Mouse (Mus musculus): ENCODE results near the gene H2-DMa. TPM values are rescaled to one million over a fixed set of nuclear protein-coding genes. Genes with fewer than 3 reads are reported as not detected.

The H2-DMa gene
- polyA plus RNA-seq, 1 experiment from 2014 or later, result 10.8 TPM

DNA sequence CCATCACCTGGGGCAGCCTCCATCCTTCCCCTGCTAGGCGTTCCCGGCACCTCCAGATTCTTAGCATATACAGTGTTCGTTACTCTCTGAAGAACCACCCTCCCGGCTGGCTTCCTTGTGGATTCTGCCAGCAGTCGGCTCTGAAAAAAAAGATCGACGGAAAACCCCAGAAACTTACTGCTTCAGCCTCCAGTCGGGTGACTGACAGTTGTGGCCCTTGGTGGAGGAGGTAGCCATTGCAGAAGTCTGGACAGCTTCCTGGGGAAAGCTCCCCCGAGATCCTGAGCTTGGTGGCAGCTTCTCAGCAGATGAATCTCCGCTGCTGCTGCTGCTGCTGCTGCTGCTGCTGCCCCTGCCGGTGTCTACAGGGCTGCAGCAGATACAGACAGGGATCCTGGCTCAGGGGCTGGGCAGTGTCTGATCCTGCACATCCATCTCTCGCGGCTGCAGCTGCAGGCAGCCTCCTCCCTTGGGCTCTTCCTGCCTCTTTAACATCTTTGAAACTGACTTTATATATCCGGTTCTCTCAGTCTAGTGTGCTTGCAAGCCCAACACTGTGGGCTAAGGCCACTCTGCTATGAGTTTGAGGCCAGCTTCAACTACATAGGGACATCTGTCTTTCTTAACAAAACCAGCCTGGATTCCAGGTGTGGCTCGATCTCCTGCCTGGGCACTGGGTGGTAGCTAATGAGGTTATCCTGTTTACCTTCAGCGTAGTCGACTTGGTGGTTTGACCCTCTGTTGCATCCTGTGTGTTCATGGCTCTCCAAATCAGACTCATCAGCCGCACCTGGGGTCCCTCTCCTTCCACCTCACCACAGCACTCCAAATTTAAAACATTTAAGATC lies 9.8 kb downstream of the H2-DMa start:
- no peak overlapping the region for H3K9ac ChIP-seq
- peaks cover 31% of the 10 kb centered on the region for H3K4me1 ChIP-seq
- no peak for ATAC-seq (ENCODE audit: insufficient read depth, low FRiP score, low read depth)
- no peak overlapping the region for H3K4me3 ChIP-seq (replicated peaks)
- H3K4me2 ChIP-seq, result peak overlapping the region; percentile 17; the same call in 1 of the 2 replicates
- WGBS, result 15% methylated on average over 18 of the region's 18 CpGs
- peaks cover 8% of the 10 kb centered on the region; the same call in 1 of the 2 replicates for H3K36me3 ChIP-seq
- no peaks in the 10 kb centered on the region for H3K27me3 ChIP-seq (replicated peaks)
- no peak overlapping the region for H3K27ac ChIP-seq
- H3K9me3 ChIP-seq, result no peaks in the 10 kb centered on the region

DNA sequence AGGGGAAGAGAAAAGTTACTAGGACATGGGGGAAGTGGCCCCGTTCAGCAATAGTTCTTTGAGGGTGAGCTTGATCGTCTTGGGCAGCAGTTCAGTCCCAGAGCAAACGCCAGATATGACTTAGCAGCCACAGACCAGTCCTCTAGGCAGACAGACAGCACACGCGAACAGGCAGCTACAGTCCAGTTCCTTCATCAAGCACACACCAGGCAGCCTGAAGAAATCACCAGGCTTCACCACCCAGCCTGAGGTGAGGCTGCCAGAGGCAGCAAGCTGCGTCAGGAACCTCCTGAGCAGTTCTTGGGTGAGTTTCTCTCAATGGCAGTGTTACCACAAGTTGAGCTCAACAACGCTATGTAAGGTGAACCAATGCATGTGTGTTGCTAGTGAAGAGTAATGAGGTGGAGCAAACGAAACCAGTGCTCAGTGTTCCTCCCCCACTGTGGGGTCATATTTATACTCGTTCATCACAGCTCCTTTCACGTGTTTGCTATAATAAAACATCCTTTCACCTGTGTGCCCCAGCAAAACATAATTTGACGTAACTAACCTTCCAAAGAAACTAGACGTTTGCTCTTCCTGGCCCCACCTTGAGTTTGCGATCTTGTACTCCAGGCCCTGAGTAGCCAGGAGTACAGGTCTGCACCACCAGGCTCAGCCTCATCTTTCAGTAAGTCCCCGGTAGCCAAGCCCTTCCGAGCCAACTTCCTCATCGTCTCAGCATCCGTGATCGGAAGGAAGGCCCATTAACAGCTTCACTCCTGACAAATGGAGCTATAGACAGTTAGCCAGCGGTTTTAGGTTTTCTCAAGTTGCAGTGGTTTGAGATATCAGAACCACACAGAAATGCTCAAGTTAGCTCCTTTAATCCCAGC lies 11.0 kb downstream of the H2-DMa start:
- no peak overlapping the region for H3K4me2 ChIP-seq
- H3K9ac ChIP-seq, result no peak overlapping the region
- no peak overlapping the region for H3K4me3 ChIP-seq (replicated peaks)
- H3K36me3 ChIP-seq, result peaks cover 8% of the 10 kb centered on the region; the same call in 1 of the 2 replicates
- 68% methylated on average over 19 of the region's 19 CpGs for WGBS
- no peaks in the 10 kb centered on the region for H3K9me3 ChIP-seq
- no peaks in the 10 kb centered on the region for H3K27me3 ChIP-seq (replicated peaks)
- no peak overlapping the region for H3K27ac ChIP-seq
- ATAC-seq (ENCODE audit: insufficient read depth, low FRiP score, low read depth), result no peak
- H3K4me1 ChIP-seq, result peaks cover 24% of the 10 kb centered on the region

DNA sequence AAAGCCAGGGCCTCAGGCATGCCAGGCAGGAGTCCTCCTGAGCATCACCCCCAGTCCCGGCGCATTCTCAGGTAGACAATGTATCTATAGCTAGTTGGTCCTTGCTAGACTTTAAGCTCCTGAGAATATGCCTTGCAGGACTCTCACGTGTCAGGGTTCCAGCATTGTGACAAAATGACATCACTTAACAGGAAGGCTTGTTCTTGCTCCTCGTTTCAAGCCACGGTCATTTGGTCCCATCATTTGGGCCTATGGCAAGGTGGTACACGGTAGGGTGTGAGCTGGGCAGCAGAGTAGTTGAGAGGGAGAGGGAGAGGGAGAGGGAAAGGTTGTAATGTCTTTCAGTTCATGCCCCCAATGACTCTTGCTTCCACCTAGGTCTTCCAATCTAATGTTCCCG lies 12.6 kb downstream of the H2-DMa start:
- no peak overlapping the region for H3K9ac ChIP-seq
- no peaks in the 10 kb centered on the region for H3K9me3 ChIP-seq
- H3K4me1 ChIP-seq, result peaks cover 20% of the 10 kb centered on the region
- no peak overlapping the region for H3K27ac ChIP-seq
- no peak overlapping the region for H3K4me3 ChIP-seq (replicated peaks)
- no peak for ATAC-seq (ENCODE audit: insufficient read depth, low FRiP score, low read depth)
- no peaks in the 10 kb centered on the region for H3K27me3 ChIP-seq (replicated peaks)
- 80% methylated on average over 7 of the region's 7 CpGs for WGBS
- no peak overlapping the region for H3K4me2 ChIP-seq
- 0 out of 2 replicates have a peak, but pooled peaks cover under 1% of the 10 kb centered on the region for H3K36me3 ChIP-seq

DNA sequence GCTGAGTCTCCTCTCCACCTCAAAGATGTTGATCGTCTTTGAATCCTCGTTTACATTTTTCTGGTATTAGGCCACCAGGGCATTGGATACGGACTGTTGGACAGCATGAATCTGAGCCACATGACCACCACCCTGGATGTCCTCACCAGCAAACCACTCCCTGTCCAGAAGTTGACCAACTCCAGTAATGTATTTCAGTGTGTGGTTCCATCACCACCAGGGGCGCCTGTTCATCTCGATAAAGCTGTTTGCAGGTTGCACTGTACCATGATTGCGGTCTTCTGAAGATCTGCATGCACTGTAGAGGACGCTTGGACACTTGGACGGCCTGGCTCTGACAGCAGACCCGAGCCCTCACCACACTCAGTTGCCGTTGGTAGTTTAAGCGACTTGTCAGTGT lies 13.9 kb downstream of the H2-DMa start:
- Histone ChIP-seq H3K36me3 (no peaks in the 10 kb centered on the region), H3K9ac (no peak overlapping the region), H3K9me3 (no peaks in the 10 kb centered on the region), H3K4me1 (peaks cover 11% of the 10 kb centered on the region), H3K4me3 (replicated peaks) (no peak overlapping the region), H3K27me3 (replicated peaks) (peaks cover 7% of the 10 kb centered on the region; the same call in 1 of the 2 replicates), H3K4me2 (no peak overlapping the region), H3K27ac (no peak overlapping the region)
- no peak for ATAC-seq (ENCODE audit: insufficient read depth, low FRiP score, low read depth)
- 74% methylated on average over 11 of the region's 11 CpGs for WGBS

DNA sequence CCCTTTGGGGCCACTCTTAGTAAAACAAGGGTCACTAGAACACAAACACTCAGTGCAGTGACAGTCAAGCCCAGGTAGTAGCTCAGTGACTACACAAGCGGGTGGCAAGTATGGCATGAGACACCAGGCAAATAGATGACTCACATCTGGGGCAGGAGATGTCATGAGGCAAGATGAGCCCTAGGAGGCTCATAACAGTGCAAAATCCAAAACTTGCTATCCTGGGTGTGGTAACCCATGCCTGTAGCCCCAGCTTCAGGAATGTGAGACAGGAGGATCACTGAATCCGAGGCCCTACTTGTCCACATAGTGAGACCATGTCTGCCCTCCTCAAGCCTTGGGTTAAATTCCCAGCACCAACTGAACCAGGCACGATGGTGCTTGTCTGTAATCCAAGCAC lies 15.1 kb downstream of the H2-DMa start:
- H3K9ac ChIP-seq, result no peak overlapping the region
- no peaks in the 10 kb centered on the region for H3K36me3 ChIP-seq
- ATAC-seq (ENCODE audit: insufficient read depth, low FRiP score, low read depth), result no peak
- 80% methylated on average over 3 of the region's 3 CpGs for WGBS
- H3K9me3 ChIP-seq, result no peaks in the 10 kb centered on the region
- H3K4me1 ChIP-seq, result no peaks in the 10 kb centered on the region
- H3K27ac ChIP-seq, result no peak overlapping the region
- peaks cover 15% of the 10 kb centered on the region for H3K27me3 ChIP-seq (replicated peaks)
- H3K4me2 ChIP-seq, result no peak overlapping the region
- H3K4me3 ChIP-seq (replicated peaks), result no peak overlapping the region

DNA sequence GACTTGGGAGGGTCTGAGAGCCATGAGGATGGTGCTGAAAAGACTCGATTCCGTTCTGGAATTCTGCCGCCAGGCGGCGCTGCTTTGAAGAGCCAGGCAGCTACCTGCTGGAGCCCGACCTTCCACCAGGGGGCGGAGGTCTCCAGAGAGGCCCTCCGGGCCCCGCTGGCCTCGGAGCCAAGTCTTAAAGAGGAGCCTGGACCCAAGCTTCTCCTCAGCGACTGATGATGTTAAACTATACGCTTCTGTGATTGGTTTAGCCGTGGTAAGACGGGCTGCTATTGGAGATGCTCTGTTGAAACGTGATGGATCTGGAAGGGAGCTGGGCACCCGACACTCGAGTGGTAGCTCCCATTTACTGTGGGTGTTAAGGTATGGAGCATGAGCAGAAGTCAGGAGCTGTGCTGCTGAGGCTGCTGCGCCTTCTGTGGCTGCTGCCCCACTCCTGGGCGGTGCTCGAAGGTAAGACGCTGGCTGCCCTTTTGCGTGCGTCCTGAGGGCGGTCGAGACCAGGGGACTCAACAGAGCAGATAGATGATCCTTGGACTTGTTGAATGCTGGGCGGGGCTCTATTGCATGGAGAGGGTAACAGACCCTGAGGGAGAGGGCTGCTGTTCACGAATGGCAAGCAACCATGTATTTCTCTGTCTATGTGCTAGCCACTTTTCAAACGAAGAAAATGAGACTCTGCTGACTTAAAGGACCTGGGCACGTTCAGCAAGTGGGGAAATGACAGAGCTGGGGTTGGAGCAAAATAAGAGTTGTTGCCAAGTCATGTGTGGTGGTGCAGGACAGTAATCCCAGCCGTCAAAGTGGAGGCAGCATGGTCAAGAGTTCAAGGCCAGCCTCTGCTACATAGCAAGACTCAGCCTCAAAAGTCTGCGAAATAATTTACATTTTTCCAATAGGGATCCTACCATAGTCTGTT lies 16.2 kb downstream of the H2-DMa start:
- WGBS, result 6% methylated on average over 31 of the region's 31 CpGs
- Histone ChIP-seq H3K4me1 (0 out of 2 replicates have a peak, but pooled peaks cover 3% of the 10 kb centered on the region), H3K9me3 (no peaks in the 10 kb centered on the region), H3K27ac (no peak overlapping the region), H3K27me3 (replicated peaks) (peaks cover 22% of the 10 kb centered on the region), H3K4me3 (replicated peaks) (peak overlapping the region; percentile 37), H3K36me3 (no peaks in the 10 kb centered on the region), H3K9ac (no peak overlapping the region), H3K4me2 (peak overlapping the region; percentile 82)
- ATAC-seq (ENCODE audit: insufficient read depth, low FRiP score, low read depth), result peak; percentile 97

DNA sequence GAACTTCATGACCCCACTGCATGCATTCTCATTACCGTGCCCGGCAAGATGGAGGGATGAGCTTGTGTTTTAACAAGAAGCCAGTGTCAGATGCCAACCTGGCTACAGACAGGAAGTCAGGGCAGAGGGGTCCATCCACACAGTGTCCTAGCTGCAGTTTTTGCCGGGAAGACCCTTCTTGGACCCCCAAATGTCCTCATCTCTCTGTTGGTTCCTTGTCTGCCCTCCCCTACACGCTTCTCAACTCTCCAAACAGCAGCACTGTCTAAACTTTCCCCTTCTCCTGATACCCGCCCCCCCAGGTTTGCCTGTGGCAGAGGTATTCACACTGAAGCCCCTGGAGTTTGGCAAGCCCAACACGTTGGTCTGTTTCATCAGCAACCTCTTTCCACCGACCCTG lies 18.3 kb downstream of the H2-DMa start:
- ATAC-seq (ENCODE audit: insufficient read depth, low FRiP score, low read depth), result no peak
- WGBS, result 68% methylated on average over 7 of the region's 7 CpGs
- Histone ChIP-seq H3K27ac (no peak overlapping the region), H3K27me3 (replicated peaks) (peaks cover 30% of the 10 kb centered on the region), H3K4me3 (replicated peaks) (no peak overlapping the region), H3K4me2 (no peak overlapping the region), H3K36me3 (no peaks in the 10 kb centered on the region), H3K4me1 (0 out of 2 replicates have a peak, but pooled peaks cover 3% of the 10 kb centered on the region), H3K9ac (no peak overlapping the region), H3K9me3 (no peaks in the 10 kb centered on the region)

DNA sequence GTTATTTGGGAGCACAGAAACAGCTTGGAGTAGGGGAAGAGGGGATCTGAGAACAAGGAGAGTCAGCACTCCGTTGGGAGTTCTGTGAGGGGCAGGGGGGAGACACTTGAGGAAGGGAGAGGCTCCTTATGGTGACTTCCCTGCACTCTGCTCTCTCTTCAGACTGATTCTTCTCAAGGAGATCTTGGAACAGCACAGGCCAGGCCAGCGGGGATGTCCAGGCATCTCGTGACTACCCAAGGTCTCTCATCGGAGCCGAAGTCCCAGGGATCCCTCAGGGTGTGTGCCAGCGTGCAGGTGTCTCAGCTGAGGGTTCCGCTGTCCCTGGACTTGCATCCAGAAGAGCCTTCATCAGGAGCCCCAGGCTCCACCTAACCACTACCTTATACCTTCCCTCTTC lies 19.3 kb downstream of the H2-DMa start:
- 85% methylated on average over 7 of the region's 7 CpGs for WGBS
- no peak overlapping the region for H3K4me3 ChIP-seq (replicated peaks)
- no peak overlapping the region for H3K27ac ChIP-seq
- no peaks in the 10 kb centered on the region for H3K36me3 ChIP-seq
- H3K27me3 ChIP-seq (replicated peaks), result peaks cover 30% of the 10 kb centered on the region
- H3K4me2 ChIP-seq, result no peak overlapping the region
- H3K9me3 ChIP-seq, result no peaks in the 10 kb centered on the region
- no peak overlapping the region for H3K9ac ChIP-seq
- H3K4me1 ChIP-seq, result 0 out of 2 replicates have a peak, but pooled peaks cover 3% of the 10 kb centered on the region
- no peak for ATAC-seq (ENCODE audit: insufficient read depth, low FRiP score, low read depth)

DNA sequence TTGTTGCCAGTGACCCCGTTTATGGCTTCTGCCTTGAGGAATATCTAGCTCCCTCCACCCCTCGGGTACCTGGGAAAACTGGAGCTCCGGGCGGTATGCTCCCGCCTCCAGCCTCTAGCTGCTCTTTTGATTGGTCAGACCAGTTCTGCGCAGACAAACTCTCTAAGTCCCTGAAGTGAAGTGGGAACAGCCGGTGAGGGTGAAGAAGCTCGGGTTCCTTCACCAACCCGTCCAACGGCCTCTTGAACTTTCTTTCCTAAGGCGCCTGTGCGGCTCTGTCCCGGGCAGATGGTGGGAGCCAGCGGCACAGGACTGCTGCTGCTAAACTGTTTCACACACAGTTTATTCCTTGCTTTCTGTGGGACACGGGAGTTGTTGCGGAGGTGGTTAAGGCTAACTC lies 20.1 kb downstream of the H2-DMa start:
- peak; percentile 42 for ATAC-seq (ENCODE audit: insufficient read depth, low FRiP score, low read depth)

DNA sequence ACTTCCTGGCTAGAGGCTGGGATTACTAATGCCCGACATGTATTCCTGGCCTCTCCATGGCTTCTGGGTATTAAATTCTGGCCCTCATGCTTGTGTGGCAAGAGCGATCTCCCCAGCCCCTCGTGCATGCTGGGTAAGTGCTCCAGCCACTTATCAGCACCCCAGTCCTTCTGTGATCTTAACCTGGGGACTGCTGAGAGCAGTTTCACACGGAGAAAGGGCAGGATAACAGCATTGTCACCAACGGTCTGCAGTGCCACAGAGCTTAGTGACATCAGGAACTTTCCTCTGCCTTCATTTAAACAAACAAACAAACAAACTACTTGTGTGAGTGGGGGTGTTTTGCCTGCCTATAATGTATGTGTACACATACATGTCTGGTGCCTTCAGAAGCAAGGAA lies 20.9 kb downstream of the H2-DMa start:
- H3K4me1 ChIP-seq, result 0 out of 2 replicates have a peak, but pooled peaks cover 3% of the 10 kb centered on the region
- H3K9ac ChIP-seq, result no peak overlapping the region
- no peak overlapping the region for H3K4me2 ChIP-seq

More for the DNA sequence above, 20.1 kb downstream of the H2-DMa start:
- Histone ChIP-seq H3K4me2 (peak overlapping the region; percentile 63), H3K4me1 (0 out of 2 replicates have a peak, but pooled peaks cover 3% of the 10 kb centered on the region), H3K27me3 (replicated peaks) (peaks cover 30% of the 10 kb centered on the region), H3K9me3 (no peaks in the 10 kb centered on the region), H3K36me3 (no peaks in the 10 kb centered on the region), H3K4me3 (replicated peaks) (peak overlapping the region; percentile 31), H3K27ac (no peak overlapping the region), H3K9ac (no peak overlapping the region)
- 3% methylated on average over 16 of the region's 16 CpGs for WGBS

DNA sequence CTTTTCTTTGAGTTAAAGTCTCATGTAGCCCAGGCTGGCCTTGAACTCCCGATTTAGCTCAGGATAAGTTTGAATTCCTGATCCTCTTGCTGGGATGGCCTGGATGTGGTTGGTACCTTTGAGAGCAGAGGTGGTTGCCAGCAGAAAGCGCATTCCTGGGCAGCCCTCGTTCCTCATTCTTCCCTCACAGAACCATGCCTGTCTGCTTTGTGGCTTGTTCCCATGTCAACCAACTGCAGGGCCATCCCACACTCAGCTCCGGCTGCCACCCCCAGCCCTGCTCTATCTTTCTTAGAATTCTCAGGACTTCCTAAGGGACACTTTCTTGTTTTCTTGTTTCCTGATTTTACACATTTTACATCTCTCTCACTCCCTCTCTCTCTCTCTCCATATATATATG lies 22.1 kb downstream of the H2-DMa start:
- Histone ChIP-seq H3K27me3 (replicated peaks) (peaks cover 30% of the 10 kb centered on the region), H3K4me3 (replicated peaks) (no peak overlapping the region), H3K9ac (no peak overlapping the region), H3K4me2 (no peak overlapping the region), H3K9me3 (no peaks in the 10 kb centered on the region), H3K4me1 (0 out of 2 replicates have a peak, but pooled peaks cover 3% of the 10 kb centered on the region), H3K36me3 (no peaks in the 10 kb centered on the region), H3K27ac (no peak overlapping the region)
- ATAC-seq (ENCODE audit: insufficient read depth, low FRiP score, low read depth), result no peak
- 57% methylated on average over 4 of the region's 4 CpGs for WGBS

More for the DNA sequence above, 20.9 kb downstream of the H2-DMa start:
- H3K36me3 ChIP-seq, result no peaks in the 10 kb centered on the region
- no peaks in the 10 kb centered on the region for H3K9me3 ChIP-seq
- H3K4me3 ChIP-seq (replicated peaks), result no peak overlapping the region
- H3K27ac ChIP-seq, result no peak overlapping the region
- 7% methylated on average over 5 of the region's 5 CpGs for WGBS
- ATAC-seq (ENCODE audit: insufficient read depth, low FRiP score, low read depth), result no peak
- H3K27me3 ChIP-seq (replicated peaks), result peaks cover 30% of the 10 kb centered on the region
